Mouse (Mus musculus): ENCODE measurements around the gene C1ql1. TPM values are rescaled to one million over a fixed set of nuclear protein-coding genes. Genes with fewer than 3 reads are reported as not detected.

The C1ql1 gene
- polyA plus RNA-seq, 1 experiment from 2014 or later = 14.3 TPM

DNA sequence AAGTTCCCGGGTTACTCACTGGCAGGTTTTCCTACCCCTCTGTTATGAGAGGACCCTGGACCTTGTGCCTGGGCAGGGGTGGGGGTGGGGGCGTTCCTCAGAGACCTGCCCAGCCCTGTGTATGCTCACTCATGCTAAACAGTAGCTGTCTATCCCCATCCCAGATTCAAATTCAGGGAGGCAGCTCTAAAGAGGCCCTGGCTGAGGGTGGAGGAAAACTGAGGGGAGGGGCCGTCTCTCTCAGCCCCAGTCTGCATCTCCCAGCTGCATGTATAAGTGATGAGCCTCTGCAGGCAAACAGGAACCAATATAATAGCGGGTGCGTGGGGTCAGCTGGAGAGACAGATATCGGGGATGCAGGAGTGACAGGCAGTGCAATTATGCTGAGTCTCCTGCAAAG is 6.4 kb upstream of the C1ql1 start:
- Histone ChIP-seq H3K4me3 (replicated peaks; ENCODE audit: low read depth, low read length) (no peak overlapping the region), H3K9me3 (ENCODE audit: control insufficient read depth, low read length) (no peaks in the 10 kb centered on the region), H3K4me2 (ENCODE audit: low read length) (no peak overlapping the region), H3K36me3 (ENCODE audit: control insufficient read depth, insufficient read depth, low read length) (no peaks in the 10 kb centered on the region), H3K9ac (replicated peaks; ENCODE audit: low read length) (no peak overlapping the region), H3K27me3 (ENCODE audit: control insufficient read depth, insufficient read depth, low read length) (peaks cover 10% of the 10 kb centered on the region), H3K4me1 (ENCODE audit: control insufficient read depth, insufficient read depth, low read length) (peaks cover 45% of the 10 kb centered on the region), H3K27ac (replicated peaks; ENCODE audit: low read depth, low read length) (peak overlapping the region; percentile 10)
- 5% methylated on average over 6 of the region's 6 CpGs for whole genome bisulfite sequencing
- 0 out of 2 replicates have a peak, but pooled peaks have one; percentile 43 for ATAC-seq (ENCODE audit: low FRiP score, low TSS enrichment)
- peak; percentile 47 for DNase-seq

DNA sequence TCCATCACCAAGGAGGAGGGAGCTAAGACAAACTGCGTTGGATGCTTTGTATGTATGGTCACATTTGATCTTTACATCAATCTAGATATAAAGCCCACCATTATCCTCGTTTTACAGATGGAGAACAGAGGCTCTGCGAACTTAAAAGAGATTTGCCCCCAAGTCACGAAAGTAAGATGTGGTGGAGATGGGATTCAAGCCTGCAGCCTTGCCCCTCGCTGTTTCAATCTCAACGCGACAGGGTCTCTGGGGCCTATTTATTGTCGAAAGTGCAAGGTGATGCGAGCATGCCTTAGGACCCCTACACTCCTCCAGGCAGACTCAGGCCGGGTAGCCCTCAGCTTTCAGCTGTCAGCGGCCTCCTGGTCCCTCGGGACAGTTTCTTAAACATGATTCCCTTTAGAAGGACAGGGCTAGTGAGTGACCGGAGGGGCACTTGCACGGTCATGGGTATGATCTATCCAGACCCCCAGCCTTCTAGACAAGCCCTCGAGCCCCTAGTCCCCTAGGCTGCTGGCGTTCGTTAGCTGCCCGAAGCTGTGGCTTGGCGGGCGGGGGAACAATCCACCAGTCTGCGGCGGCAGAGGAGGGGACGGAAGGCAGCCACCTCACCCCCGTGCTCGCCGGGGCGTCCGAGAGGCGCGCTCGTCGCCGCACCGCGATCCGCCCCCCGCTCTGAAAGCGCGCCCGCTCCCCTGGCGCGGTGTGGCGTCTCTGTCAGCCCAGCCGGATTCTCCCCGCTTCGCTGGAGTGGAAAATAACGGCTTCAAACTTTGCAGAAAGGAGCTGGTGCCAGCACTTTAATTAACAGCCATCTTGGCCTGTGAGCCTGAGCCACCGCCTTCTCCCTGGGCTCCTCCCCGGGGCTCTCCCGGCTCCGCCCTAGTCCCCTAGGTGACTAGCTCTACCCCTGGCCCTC is 1.8 kb upstream of the C1ql1 start:
- WGBS = 2% methylated on average over 51 of the region's 51 CpGs
- DNase-seq = peak; percentile 71
- H3K4me2 ChIP-seq (ENCODE audit: low read length) = peak overlapping the region; percentile 68
- H3K9me3 ChIP-seq (ENCODE audit: control insufficient read depth, low read length) = no peaks in the 10 kb centered on the region
- peaks cover 40% of the 10 kb centered on the region for H3K4me1 ChIP-seq (ENCODE audit: control insufficient read depth, insufficient read depth, low read length)
- no peak overlapping the region for H3K27ac ChIP-seq (replicated peaks; ENCODE audit: low read depth, low read length)
- ATAC-seq (ENCODE audit: low FRiP score, low TSS enrichment) = no peak; the same call in 1 of the 2 replicates
- H3K9ac ChIP-seq (replicated peaks; ENCODE audit: low read length) = peak overlapping the region; percentile 42; the same call in 1 of the 2 replicates
- peak overlapping the region; percentile 35 for H3K4me3 ChIP-seq (replicated peaks; ENCODE audit: low read depth, low read length)
- peaks cover 45% of the 10 kb centered on the region for H3K27me3 ChIP-seq (ENCODE audit: control insufficient read depth, insufficient read depth, low read length)
- H3K36me3 ChIP-seq (ENCODE audit: control insufficient read depth, insufficient read depth, low read length) = no peaks in the 10 kb centered on the region

DNA sequence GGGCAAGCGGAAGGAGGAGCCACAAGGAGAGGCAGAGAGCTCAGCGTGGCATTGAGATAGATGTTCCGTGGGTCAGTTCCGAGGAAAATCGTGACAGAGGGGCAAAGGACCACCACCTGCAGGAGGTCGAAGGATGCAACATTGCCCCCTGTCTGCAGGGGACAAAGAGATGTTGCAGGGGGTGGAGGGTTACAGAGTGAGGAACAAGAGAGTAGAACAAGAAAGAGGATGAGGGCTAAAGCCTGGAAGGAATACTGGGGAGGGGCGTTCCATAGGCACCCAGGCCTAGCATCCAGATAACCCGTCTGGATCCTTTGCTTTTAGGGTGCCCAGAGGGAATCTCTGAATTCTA is 480 bp upstream of the C1ql1 start:
- DNase-seq = no peak
- H3K4me3 ChIP-seq (replicated peaks; ENCODE audit: low read depth, low read length) = peak overlapping the region; percentile 38
- WGBS = 3% methylated on average over 8 of the region's 8 CpGs
- ATAC-seq (ENCODE audit: low FRiP score, low TSS enrichment) = peak; percentile 41
- no peak overlapping the region for H3K27ac ChIP-seq (replicated peaks; ENCODE audit: low read depth, low read length)
- H3K4me1 ChIP-seq (ENCODE audit: control insufficient read depth, insufficient read depth, low read length) = peaks cover 27% of the 10 kb centered on the region
- peak overlapping the region; percentile 50; the same call in 1 of the 2 replicates for H3K9ac ChIP-seq (replicated peaks; ENCODE audit: low read length)
- no peaks in the 10 kb centered on the region for H3K36me3 ChIP-seq (ENCODE audit: control insufficient read depth, insufficient read depth, low read length)
- no peaks in the 10 kb centered on the region for H3K9me3 ChIP-seq (ENCODE audit: control insufficient read depth, low read length)
- peaks cover 54% of the 10 kb centered on the region for H3K27me3 ChIP-seq (ENCODE audit: control insufficient read depth, insufficient read depth, low read length)
- H3K4me2 ChIP-seq (ENCODE audit: low read length) = peak overlapping the region; percentile 64

DNA sequence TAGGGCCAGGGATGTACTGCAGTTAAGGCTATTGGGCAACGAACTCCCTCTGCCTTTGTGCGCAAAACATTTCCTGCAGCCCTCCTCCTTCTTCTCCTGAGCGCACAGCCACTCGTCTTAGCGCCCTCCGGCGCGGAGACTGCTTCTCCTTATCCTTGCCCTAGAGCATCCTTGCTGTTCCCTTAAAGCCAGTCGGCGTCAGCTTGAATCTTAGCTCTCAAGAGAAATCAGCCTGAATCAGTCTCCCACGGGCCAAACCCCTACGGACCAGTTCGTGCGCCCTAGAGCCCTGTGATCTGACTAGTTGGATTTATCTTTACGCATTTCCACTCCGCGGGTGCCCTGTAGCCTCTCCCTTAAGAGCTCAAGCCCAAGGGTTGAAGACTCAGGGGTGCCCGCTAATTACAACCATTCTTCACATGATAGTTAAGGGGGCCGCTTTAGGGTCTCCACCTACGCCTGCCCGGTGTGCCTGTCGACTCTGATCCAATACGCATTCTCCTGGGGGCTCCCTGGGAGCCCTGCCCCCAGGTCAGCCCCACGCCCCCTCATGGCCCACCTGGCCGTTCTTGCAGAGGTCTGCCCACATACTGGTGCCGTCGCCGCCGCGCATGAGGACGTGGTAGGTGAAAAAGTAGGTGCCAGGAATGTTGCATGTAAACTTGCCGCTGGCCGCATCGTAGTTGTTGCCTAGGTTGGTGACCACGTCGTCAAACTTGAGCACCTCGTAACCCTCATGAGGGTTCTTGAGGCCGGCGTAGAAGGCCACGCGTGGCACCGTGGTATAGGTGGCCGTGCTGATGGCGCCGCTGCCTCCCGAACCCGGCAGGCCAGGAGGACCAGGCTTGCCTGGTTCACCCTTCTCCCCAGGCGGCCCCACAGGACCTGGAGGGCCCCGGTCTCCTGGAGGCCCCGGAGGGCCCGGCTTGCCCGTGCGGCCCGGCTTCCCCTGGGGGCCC is 903 bp downstream of the C1ql1 start:
- WGBS = 2% methylated on average over 54 of the region's 54 CpGs
- H3K9ac ChIP-seq (replicated peaks; ENCODE audit: low read length) = peak overlapping the region; percentile 50

DNA sequence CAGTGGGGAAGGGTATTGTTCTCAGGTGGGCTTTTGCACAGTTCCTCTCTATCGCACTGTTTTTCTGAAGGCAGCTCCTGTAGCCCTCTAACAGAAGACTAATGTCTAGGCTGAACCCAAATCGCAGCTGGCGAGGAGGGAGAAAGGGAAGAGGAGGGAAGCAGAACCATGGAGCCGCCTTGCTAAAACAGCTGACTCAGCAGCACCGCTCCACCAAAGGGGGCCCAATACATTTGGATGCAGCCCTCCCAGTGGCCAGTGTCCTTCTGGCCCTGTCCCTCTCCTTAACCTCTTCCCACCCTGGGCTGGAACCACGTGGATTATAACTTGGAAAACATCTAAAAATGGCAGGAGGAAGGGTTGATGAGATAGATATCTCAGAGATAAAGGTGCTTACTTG is 5.3 kb downstream of the C1ql1 start:
- Histone ChIP-seq H3K36me3 (ENCODE audit: control insufficient read depth, insufficient read depth, low read length) (no peaks in the 10 kb centered on the region), H3K9me3 (ENCODE audit: control insufficient read depth, low read length) (no peaks in the 10 kb centered on the region), H3K4me2 (ENCODE audit: low read length) (no peak overlapping the region), H3K4me3 (replicated peaks; ENCODE audit: low read depth, low read length) (no peak overlapping the region), H3K27me3 (ENCODE audit: control insufficient read depth, insufficient read depth, low read length) (peaks cover 38% of the 10 kb centered on the region), H3K27ac (replicated peaks; ENCODE audit: low read depth, low read length) (no peak overlapping the region), H3K4me1 (ENCODE audit: control insufficient read depth, insufficient read depth, low read length) (peaks cover 23% of the 10 kb centered on the region; the same call in 1 of the 2 replicates), H3K9ac (replicated peaks; ENCODE audit: low read length) (no peak overlapping the region)
- 73% methylated on average over 6 of the region's 6 CpGs for WGBS
- ATAC-seq (ENCODE audit: low FRiP score, low TSS enrichment) = no peak
- no peak for DNase-seq

More for the DNA sequence above, 903 bp downstream of the C1ql1 start:
- peaks cover 26% of the 10 kb centered on the region for H3K4me1 ChIP-seq (ENCODE audit: control insufficient read depth, insufficient read depth, low read length)
- DNase-seq (no peak), ATAC-seq (ENCODE audit: low FRiP score, low TSS enrichment) (no peak)
- H3K27ac ChIP-seq (replicated peaks; ENCODE audit: low read depth, low read length) = no peak overlapping the region
- peak overlapping the region; percentile 64 for H3K4me2 ChIP-seq (ENCODE audit: low read length)
- H3K9me3 ChIP-seq (ENCODE audit: control insufficient read depth, low read length) = no peaks in the 10 kb centered on the region
- peaks cover 54% of the 10 kb centered on the region for H3K27me3 ChIP-seq (ENCODE audit: control insufficient read depth, insufficient read depth, low read length)
- H3K36me3 ChIP-seq (ENCODE audit: control insufficient read depth, insufficient read depth, low read length) = no peaks in the 10 kb centered on the region
- H3K4me3 ChIP-seq (replicated peaks; ENCODE audit: low read depth, low read length) = peak overlapping the region; percentile 38

DNA sequence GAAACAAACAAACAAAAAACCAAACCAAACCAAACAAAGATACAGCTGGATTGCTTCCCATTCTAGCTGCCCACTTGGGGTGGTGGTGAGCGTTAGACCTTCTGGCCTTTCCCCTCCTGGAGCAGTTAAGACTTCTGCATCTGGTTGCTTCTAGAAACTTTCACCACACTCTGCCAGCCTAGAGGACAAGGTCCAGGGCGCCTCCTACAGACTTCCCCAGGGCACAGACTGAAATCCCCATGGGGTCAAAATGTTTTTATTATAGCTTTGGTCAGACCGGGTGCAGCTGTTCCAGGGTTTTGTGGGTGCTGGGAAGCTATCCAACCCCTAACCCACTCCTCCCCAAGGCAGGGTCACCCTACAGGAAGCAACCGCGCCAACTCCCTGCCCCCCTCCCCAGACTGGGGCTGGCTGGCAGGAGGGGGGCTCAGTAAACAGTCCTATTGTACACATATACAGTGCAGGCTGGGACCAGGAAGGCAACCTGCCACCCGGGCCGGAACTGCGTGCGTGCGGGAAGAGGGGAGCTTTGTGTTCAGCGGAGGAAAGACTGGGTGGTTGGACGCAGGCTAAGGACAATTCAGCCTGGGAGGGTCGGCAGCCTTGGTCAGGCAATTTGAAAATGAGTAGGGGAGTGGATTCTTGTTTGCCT is 7.3 kb downstream of the C1ql1 start:
- WGBS = 46% methylated on average over 13 of the region's 13 CpGs
- peaks cover 20% of the 10 kb centered on the region for H3K27me3 ChIP-seq (ENCODE audit: control insufficient read depth, insufficient read depth, low read length)

DNA sequence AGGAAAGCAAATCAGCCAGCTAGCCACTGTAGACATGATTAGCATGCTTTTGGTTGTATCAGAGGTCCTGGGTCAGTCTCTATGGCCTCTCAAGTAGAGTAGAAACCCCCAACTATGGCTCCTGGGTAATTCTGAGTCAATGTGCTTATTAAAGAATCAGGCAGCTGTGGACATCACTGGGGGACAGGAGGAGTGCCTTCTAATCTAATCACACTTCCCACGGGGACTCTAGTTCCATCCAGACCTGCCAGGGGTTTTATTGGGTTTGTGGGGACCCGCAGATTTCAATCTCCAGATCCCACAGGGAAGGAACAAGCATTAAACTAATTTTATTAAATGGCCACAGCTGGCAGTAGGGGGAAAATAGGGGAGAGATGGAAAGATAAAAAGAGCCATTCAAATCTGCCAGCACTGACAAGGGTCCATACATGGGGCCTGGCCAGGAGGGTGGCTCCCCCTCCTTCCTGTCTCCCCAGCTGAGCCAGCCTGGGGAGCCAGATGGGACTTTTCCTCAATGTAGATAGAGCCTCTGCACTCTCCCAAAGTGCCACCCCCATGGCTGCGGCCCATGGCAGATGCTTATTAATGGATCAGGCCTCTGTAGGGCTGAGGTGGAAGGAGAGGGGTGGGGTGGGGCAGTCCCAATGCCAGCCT is 8.8 kb downstream of the C1ql1 start:
- H3K9me3 ChIP-seq (ENCODE audit: control insufficient read depth, low read length) = no peaks in the 10 kb centered on the region
- H3K4me3 ChIP-seq (replicated peaks; ENCODE audit: low read depth, low read length) = no peak overlapping the region
- H3K36me3 ChIP-seq (ENCODE audit: control insufficient read depth, insufficient read depth, low read length) = no peaks in the 10 kb centered on the region
- peaks cover 18% of the 10 kb centered on the region; the same call in 1 of the 2 replicates for H3K4me1 ChIP-seq (ENCODE audit: control insufficient read depth, insufficient read depth, low read length)
- H3K4me2 ChIP-seq (ENCODE audit: low read length) = no peak overlapping the region
- no peak for ATAC-seq (ENCODE audit: low FRiP score, low TSS enrichment)
- no peak for DNase-seq
- H3K27ac ChIP-seq (replicated peaks; ENCODE audit: low read depth, low read length) = 0 out of 2 replicates have a peak overlapping the region, but pooled peaks have one; percentile 37
- no peak overlapping the region for H3K9ac ChIP-seq (replicated peaks; ENCODE audit: low read length)
- 0 out of 2 replicates have a peak, but pooled peaks cover 6% of the 10 kb centered on the region for H3K27me3 ChIP-seq (ENCODE audit: control insufficient read depth, insufficient read depth, low read length)
- 50% methylated on average over 3 of the region's 3 CpGs for WGBS

More for the DNA sequence above, 7.3 kb downstream of the C1ql1 start:
- ATAC-seq (ENCODE audit: low FRiP score, low TSS enrichment) = no peak
- H3K9ac ChIP-seq (replicated peaks; ENCODE audit: low read length) = no peak overlapping the region
- H3K36me3 ChIP-seq (ENCODE audit: control insufficient read depth, insufficient read depth, low read length) = no peaks in the 10 kb centered on the region
- no peak for DNase-seq
- no peak overlapping the region for H3K4me3 ChIP-seq (replicated peaks; ENCODE audit: low read depth, low read length)
- peaks cover 18% of the 10 kb centered on the region; the same call in 1 of the 2 replicates for H3K4me1 ChIP-seq (ENCODE audit: control insufficient read depth, insufficient read depth, low read length)
- no peak overlapping the region for H3K27ac ChIP-seq (replicated peaks; ENCODE audit: low read depth, low read length)
- H3K9me3 ChIP-seq (ENCODE audit: control insufficient read depth, low read length) = no peaks in the 10 kb centered on the region
- H3K4me2 ChIP-seq (ENCODE audit: low read length) = no peak overlapping the region
